Mouse (Mus musculus) right cerebral cortex, postnatal 25 days (tissue): Measurements from ENCODE around the gene Hist1h1a.
"Not testable (repeated sequence)": the region's sequence is repeated elsewhere in the genome, so short reads cannot be mapped to it uniquely, and the experiment has no call there.

Source experiments
- DNase-seq: peaks from one replicate; pipeline ENCODE4 v3.0.0; 2022

Gene Hist1h1a

DNA sequence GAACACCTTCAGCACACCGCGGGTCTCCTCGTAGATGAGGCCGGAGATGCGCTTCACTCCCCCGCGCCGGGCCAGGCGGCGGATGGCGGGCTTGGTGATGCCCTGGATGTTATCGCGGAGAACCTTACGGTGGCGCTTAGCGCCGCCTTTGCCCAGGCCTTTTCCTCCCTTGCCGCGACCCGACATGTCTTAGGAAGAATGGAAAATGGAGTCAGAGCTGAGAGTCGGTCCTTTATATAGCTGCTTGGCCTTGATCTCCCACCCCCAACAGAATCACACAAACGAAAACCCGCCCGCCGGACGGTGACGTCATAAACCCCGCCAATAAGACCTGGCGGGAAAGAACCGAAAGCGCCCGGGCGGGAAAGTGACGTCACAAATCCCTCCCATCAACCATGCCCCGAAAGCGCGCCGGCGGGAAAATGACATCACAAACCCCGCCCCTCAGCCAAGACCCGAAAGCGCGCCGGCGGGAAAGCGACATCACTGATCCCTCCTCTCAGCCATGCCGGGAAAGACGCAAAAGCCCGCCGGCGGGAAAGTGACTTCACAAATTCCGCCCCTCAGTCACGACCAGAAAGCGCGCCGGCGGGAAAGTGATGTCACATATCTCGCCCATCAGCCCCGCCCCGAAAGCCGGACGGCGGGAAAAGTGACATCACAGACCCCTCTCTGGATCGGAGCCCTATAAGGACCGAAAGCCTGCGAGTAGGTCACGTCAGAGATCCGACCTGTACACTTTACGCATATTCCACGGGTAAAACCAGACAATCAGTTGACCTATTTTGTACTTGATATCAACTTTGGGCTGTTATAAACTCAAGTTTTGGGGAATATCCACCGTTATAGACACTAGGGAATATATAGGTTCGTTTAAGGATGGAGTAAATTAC is 2.2 kb upstream of the Hist1h1a start, which contains the start of gene Hist1h4a:
Hist1h4a (minus strand) TSS at position 259 of the 893 bp plus-strand sequence.
- DNase-seq: peak; percentile 99

DNA sequence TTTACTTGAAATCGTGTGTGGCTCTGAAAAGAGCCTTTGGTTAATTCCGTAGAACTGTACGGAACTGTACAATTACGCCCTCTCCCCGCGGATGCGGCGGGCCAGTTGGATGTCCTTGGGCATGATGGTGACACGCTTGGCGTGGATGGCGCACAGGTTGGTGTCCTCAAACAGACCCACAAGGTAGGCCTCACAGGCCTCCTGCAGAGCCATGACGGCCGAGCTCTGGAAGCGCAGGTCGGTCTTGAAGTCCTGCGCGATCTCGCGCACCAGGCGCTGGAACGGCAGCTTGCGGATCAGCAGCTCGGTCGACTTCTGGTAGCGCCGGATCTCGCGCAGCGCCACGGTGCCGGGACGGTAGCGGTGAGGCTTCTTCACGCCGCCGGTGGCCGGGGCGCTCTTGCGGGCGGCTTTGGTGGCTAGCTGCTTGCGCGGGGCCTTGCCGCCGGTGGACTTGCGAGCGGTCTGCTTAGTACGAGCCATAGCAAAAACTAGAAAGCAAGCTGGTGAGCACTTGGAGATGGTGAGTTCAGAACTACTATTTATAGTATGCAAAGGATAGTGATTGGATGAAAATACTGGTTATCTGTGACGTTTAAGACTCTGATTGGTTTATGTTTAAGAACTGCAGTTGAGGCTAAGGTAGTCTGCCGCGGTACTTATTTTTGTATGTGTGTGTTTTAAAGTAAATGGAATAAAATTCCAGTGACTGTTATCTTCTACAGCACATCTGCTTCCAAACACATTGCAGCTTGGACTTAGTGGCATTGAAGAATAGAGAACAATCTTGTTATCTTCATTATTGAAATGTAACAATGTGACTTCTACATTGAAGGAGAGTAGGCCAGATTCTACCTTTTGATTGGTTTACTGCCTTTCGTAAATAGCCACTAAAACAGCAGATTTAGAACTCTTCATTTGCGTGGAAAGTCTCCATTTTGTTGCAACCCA is 1.3 kb upstream of the Hist1h1a start, which contains the start of gene Hist1h3a:
Hist1h3a (minus strand) TSS at position 516 of the 951 bp plus-strand sequence.
- DNase-seq: peak; percentile 49

DNA sequence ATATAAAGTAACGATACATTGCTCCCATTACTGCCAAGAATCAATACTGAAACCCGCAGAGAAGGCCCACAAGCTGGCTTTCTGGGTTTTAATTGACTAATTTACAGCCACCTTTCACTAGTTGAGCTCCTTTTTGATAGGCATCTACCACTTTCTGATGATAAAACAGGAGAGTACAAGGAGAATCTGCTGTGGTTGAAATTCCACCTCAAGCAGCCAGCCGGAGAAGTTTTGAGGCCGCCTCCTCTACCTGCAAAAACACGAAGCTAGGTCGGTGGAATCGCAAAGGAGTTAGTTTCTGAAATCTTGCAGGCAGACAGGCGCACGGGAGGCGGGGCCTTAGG is 252 bp upstream of the Hist1h1a start:
- DNase-seq: no peak

DNA sequence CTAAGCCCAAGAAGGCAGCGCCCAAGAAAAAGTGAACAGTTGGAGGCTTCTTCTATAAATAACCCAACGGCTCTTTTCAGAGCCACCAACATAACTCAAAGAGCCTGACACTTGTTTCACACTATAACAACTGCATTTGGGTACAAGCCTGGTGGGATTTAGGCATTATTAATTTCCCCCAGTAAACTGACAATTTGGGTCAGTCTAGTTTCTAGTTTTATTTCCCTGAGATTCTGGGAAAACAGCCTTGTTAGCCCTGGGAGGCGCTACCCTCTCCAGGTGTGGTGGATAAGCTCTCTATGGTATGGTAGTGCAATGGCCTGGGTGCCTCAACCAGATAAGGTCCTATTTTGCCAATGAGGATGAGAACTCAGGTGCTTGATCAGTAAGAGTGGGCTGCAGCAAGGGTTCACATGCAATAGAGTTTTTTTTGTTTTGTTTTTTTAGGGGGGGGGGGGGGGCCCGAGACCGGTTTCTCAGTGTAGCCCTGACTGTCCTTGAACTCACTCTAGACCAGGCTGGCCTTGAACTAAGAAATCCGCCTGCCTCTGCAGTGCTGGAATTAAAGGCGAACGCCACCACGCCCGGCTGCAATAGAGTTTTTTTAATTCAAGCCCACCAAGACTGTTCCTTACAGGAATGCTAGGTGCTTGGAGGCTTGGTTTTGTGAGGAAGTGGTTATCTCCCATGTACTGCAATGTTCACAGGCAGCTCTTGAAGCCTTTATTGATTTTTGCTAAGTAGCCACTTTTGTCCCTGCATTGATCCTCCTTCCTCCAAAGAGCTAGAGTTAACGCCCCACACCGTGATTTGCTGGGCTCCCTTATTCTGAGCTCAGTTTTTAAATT is 1.1 kb downstream of the Hist1h1a start:
- DNase-seq: no peak

DNA sequence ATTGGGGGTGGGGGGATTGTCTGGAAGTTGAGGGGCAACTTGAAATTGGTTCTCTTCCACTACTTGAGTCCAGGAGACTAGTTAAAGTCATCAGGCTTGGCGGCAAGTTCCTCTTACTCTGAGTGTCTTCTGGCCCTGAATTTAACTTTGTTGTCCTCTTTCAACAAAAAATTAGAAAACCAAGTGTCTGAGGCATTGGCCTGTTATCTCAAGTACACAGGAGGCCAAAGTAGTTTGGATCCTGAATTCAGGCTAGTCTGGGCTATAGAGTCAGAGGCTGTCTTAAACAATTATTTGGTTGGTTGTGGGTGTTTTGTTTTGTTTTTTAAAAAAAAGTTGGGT is 1.7 kb downstream of the Hist1h1a start:
- DNase-seq: no peak

DNA sequence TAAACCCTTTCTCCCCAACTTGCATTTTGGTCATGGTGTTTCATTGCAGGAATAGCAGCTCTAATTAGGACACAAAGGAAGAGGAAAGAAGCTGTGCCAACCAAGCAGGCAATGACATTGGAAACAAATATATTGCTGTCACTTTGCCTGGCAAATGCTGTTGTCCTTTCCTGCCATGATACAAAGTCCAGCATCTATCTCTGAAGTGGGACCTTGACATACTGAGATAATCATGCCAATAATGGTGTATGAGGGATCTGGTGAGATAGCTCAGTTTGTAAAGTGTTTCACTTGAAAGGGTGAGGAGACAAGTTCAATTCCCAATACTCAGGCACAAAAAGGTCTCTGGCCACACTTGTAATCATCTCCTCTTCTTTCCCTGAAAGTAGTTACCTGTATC is 3.3 kb downstream of the Hist1h1a start:
- no peak for DNase-seq

DNA sequence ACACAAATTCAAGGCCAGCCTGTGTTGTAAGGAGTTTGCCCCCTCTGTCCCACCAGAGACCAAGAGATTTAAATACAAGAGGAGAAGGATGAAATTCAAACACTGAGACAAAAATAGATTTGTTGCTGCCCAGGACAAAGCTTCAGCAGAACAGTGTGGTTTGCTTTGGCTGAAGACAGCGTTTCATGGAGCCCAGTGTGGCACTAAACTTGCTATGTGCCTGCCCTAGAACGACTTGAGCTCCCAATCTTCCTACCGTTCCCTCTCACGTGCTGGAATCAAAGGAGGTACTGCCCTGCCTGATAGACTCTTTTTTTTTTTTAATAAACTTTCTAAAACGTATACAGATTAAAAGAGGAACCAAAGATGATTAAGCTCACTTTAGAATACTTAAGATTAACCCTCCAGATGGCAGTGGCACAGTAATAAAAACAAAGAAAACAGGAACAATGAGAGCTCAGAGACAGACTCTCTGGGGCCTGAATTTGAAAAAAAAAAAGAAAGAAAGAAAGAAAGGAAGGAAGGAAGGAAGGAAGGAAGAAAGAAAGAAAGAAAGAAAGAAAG is 5.5 kb downstream of the Hist1h1a start:
- DNase-seq: no peak

DNA sequence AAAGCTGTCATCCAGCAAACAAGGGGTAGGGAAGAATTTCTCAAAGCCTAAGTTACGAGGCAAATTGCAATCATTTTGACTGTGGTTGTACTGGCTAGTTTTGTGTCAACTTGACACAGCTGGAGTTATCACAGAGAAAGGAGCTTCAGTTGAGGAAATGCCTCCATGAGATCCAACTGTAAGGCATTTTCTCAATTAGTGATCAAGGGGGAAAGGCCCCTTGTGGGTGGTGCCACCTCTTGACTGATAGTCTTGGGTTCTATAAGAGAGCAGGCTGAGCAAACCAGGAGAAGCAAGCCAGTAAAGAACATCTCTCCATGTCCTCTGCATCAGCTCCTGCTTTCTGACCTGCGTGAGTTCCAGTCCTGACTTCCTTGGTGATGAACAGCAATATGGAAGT is 6.1 kb downstream of the Hist1h1a start, which contains the start of gene Trim38:
Trim38 (plus strand) TSS at position 301 of the 400 bp plus-strand sequence.
- DNase-seq: not testable (repeated sequence)

DNA sequence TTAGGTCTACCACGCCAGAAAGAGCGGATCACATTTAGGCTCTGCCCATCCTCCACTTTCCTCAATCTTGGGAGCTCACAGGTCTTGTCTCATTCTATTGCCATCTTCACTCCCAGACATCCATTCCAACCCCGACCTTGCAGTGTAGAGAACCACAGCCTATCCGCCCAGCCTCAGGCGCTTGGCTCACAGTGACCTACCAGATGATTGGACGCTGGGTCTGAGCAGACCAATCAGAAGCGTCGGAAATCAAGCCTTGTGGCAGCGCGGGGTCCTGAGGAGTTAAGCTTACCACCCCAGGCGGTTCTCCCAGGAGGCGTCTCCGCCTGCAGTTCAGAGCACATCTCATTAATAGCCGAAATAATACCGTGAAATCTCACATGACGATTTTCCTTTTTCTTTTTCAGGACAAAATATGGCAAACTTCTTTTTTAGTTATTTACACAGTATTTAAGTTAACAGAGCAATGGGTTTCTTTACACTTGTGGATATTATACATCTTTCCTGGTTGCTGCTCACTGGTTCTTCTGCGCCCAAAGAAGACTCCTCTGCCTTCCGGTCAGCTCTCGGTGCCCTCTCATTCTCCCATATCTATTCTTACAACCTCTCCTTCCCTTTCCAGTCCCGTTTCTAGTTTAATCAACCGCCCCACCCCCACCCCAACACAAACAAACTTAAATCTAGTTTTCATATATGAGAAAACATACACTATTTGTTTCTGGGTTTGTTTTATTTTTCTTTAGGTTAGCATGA is 9.3 kb downstream of the Hist1h1a start:
- peak; percentile 40 for DNase-seq

DNA sequence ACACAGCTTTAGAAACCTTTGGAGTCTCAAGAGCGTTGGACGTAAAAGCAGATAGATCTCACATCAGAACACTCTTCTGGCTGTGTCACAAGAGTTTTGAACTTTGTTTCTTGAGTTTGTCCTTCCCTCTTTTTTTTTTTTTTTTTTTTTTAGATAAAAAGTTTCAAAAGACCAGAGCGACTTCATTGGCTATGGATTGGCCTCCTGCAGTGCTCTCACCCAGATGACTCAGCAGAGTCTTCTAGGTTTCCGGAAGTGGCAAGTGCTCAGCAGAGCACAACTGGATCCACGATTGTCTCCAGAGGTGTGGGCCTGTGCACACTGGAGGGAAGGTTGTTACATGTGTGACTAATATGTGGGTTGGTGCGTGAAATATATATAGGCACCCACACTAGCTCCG is 14.9 kb downstream of the Hist1h1a start:
- DNase-seq: no peak

DNA sequence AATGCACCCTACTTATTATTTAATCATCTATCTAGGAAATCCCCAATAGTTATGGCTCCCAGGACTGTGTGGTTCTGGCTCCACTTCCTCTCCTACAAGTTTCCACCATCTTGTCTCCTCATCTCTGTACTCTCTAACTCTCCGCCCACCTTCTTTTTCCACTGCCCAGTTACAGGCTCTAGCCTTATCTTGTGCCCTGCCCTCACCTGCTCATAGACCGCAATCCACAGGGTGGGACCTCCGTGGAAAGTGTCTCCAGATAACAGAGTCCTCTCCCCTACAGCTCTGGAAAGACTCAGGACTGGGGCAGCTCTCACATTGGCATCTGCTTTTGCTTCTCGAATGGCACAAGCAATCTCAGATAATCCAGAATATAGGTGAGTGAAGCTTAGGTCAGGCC is 15.6 kb downstream of the Hist1h1a start:
- no peak for DNase-seq

DNA sequence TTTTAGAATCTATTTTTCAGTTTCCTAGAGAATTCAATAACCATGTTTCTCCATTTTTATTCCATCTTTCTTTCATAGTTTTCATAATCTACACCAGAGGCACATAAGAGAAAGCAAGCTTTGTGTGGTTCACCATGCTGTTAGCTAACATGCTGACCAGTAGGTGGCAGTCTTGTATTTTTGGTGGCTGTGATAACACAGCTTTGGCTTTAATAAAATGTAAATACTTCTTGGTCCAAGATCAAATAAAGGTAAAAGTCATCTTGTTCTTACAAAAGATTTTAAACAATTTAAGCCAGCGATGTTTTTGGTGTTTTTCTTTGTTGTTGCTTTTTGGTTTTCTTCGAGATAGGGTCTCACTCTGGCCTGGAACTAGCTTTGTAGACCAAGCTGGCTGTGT is 29.1 kb downstream of the Hist1h1a start:
- DNase-seq: peak; percentile 36

DNA sequence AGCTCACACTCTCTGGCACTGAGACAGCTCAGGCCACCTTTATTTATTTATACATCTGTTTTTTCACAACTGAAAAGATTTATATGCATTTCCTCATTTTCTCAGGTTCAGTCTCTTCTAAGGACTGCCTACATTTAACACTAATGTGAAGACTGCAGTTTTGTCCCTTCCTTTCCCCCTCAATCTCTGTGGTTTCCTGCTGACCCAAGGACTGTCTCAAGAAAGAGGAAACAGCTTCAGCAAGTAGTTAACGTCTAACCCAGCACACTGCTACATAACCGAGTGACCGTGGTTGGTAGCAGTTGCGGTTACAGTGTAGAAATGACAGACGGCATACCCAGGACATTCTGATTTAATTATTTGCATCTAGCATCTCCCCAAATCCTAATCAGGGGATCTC is 35.9 kb downstream of the Hist1h1a start:
- no peak for DNase-seq

DNA sequence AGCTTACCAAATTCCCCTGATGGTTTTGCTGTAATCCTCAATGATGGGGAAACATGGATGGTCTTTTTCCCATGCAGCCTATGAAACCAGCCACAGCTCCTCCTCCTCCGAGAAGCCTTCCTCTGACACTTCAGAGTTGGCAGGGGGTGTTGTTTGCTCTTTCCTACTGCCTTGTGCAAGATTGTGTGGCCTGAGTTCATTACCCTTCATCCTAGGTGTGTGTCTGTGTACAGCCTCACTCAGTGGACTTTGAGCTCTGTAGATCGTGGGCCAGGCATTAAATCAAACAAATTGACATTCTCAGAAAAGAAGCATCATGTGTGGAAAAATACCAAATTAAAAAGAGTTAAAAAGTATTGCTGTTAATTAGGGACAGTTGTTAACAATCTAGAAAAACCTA is 41.1 kb downstream of the Hist1h1a start:
- DNase-seq: no peak

DNA sequence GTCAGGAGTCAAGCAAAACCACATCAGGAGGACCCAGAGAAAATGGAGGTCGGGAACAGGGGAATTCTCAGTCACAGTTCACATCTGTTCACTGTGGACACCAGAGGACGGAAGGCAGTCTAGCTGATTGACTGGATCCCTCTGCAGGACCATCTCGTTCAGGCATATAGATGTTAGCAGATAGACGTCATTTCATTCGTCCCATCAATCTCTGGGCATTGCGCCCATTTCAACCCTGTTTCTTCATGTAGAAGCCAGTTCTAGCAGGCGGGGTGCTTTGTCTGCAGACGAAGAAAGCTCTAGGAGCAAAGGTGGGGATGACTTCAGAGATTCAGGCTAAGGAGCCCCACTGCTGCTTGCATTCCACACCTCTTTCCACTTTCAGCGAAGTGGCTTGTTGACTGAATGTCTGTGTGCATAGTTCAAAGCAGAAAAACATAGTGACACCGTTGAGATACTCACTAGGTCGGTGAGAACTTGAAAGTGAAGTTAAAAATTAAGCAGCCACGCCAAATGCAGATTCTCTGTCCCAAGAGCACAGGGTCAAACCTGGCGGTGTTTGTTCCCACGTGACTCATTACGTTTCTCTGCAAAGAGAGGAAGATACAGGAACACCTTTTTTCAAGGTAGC is 43.1 kb downstream of the Hist1h1a start, which contains the start of gene Slc17a2:
Slc17a2 (plus strand) TSS at position 572 of the 631 bp plus-strand sequence.
- DNase-seq: no peak
